Mouse (Mus musculus) CH12.LX (cell line): Measurements from ENCODE around the gene Alpk1. TPM values are rescaled to one million over a fixed set of nuclear protein-coding genes. Genes with fewer than 3 reads are reported as not detected.

ENCODE experiments used
- DNase-seq: peaks from one replicate; pipeline ENCODE4 v3.0.0-alpha.2; 2013; ENCODE audit errors: extremely low read depth
- H3K27ac ChIP-seq: 2 replicates; pipeline ENCODE4 v1.5.1; 2012; ENCODE audit warnings: low read depth, mild to moderate bottlenecking, control low read depth, moderate library complexity; ENCODE audit not compliant: insufficient read depth
- H3K27me3 ChIP-seq: replicated peaks from 2 replicates; pipeline ENCODE3; 2012; ENCODE audit warnings: inconsistent platforms
- H3K36me3 ChIP-seq, 2 experiments: replicated peaks in 1 of 2; 2 replicates each; pipeline versions ENCODE3 to v1.6.1; 2012; ENCODE audit warnings: inconsistent platforms in 1 of 2, low read length in 1 of 2, mild to moderate bottlenecking in 1 of 2, mixed read lengths in 1 of 2, moderate library complexity in 1 of 2; ENCODE audit not compliant: control insufficient read depth in 1 of 2, insufficient read depth in 1 of 2
- H3K4me1 ChIP-seq, 2 experiments: 2 replicates each; pipeline ENCODE4 v1.6.1; 2012; ENCODE audit warnings: inconsistent platforms in 1 of 2, moderate library complexity in 1 of 2; ENCODE audit not compliant: insufficient read depth in 2 of 2, control insufficient read depth in 1 of 2
- H3K4me2 ChIP-seq: 2 replicates; pipeline ENCODE4 v1.6.1; 2012; ENCODE audit warnings: low read depth, mild to moderate bottlenecking, control low read depth; ENCODE audit not compliant: poor library complexity, insufficient read depth, severe bottlenecking
- H3K4me3 ChIP-seq, 3 experiments: fragments of 150-350 bp in 1 of 3; sonication (generic) in 1 of 3; replicated peaks in 1 of 3; 2 replicates each; pipeline versions ENCODE3 to v1.5.1; 2011 to 2012; ENCODE audit warnings: low read depth in 2 of 3, low read length in 2 of 3, mild to moderate bottlenecking in 2 of 3, moderate library complexity in 2 of 3, control low read depth in 1 of 3, improper control_type of control experiment in 1 of 3, inconsistent platforms in 1 of 3, mixed read lengths in 1 of 3; ENCODE audit not compliant: poor library complexity in 1 of 3
- H3K79me2 ChIP-seq: replicated peaks from 2 replicates; pipeline ENCODE4 v1.6.1; 2012; ENCODE audit warnings: mild to moderate bottlenecking, moderate library complexity; ENCODE audit not compliant: control insufficient read depth, poor library complexity, insufficient read depth, severe bottlenecking; ENCODE audit errors: extremely low read depth
- H3K9ac ChIP-seq: 2 replicates; pipeline ENCODE4 v1.6.1; 2012; ENCODE audit warnings: low read depth, mild to moderate bottlenecking, control low read depth, moderate library complexity; ENCODE audit not compliant: insufficient read depth
- H3K9me3 ChIP-seq: replicated peaks from 2 replicates; pipeline ENCODE3; 2012; ENCODE audit warnings: low read length, inconsistent platforms, mixed read lengths
- BHLHE40 ChIP-seq: IDR thresholded peaks from 2 replicates; pipeline ENCODE4 v1.6.1; 2011; ENCODE audit warnings: mild to moderate bottlenecking, low read depth, low read length, improper control_type of control experiment
- CHD1 ChIP-seq: IDR thresholded peaks from 2 replicates; pipeline ENCODE4 v1.6.1; 2012; ENCODE audit warnings: low read depth, low read length, improper control_type of control experiment, inconsistent platforms
- CHD2 ChIP-seq: IDR thresholded peaks from 2 replicates; pipeline ENCODE4 v1.6.1; 2011; ENCODE audit warnings: low read length, improper control_type of control experiment
- CTCF ChIP-seq, 2 experiments: IDR thresholded peaks in 1 of 2; conservative IDR thresholded peaks in 1 of 2; 2 replicates each; pipeline ENCODE4 v1.5.1; 2011 to 2012; ENCODE audit warnings: low read depth in 2 of 2, low read length in 2 of 2, improper control_type of control experiment in 1 of 2, inconsistent platforms in 1 of 2, mild to moderate bottlenecking in 1 of 2, moderate library complexity in 1 of 2
- E2F4 ChIP-seq: IDR thresholded peaks from 2 replicates; pipeline ENCODE4 v1.6.1; 2011; ENCODE audit warnings: low read depth, low read length, improper control_type of control experiment; ENCODE audit not compliant: insufficient replicate concordance
- ELF1 ChIP-seq: IDR thresholded peaks from 2 replicates; pipeline ENCODE4 v1.6.1; 2014; ENCODE audit warnings: low read depth, mild to moderate bottlenecking, inconsistent platforms, low read length, improper control_type of control experiment
- EP300 ChIP-seq: IDR thresholded peaks from 2 replicates; pipeline ENCODE4 v1.6.1; 2011; ENCODE audit warnings: low read length, improper control_type of control experiment
- IRF4 ChIP-seq: IDR thresholded peaks from 2 replicates; pipeline ENCODE4 v1.6.1; 2014; ENCODE audit warnings: low read depth, mild to moderate bottlenecking, inconsistent platforms, low read length, improper control_type of control experiment
- JUN ChIP-seq: IDR thresholded peaks from 2 replicates; pipeline ENCODE4 v1.6.1; 2011; ENCODE audit warnings: low read depth, mild to moderate bottlenecking, low read length, improper control_type of control experiment, moderate library complexity; ENCODE audit not compliant: insufficient read depth
- MAX ChIP-seq: IDR thresholded peaks from 2 replicates; pipeline ENCODE4 v1.6.1; 2011; ENCODE audit warnings: low read length, improper control_type of control experiment
- MEF2A ChIP-seq: IDR thresholded peaks from 2 replicates; pipeline ENCODE4 v1.6.1; 2014; ENCODE audit warnings: low read depth, mild to moderate bottlenecking, inconsistent platforms, low read length, improper control_type of control experiment, borderline replicate concordance
- MXI1 ChIP-seq: IDR thresholded peaks from 2 replicates; pipeline ENCODE4 v1.6.1; 2011; ENCODE audit warnings: mild to moderate bottlenecking, low read depth, low read length, improper control_type of control experiment
- MYC ChIP-seq: IDR thresholded peaks from 2 replicates; pipeline ENCODE4 v1.6.1; 2011; ENCODE audit warnings: low read depth, mild to moderate bottlenecking, improper control_type of control experiment, low read length
- NELFE ChIP-seq: IDR thresholded peaks from 2 replicates; pipeline ENCODE4 v1.6.1; 2011; ENCODE audit warnings: low read depth, low read length, improper control_type of control experiment
- POLR2AphosphoS2 ChIP-seq: IDR thresholded peaks from 2 replicates; pipeline ENCODE4 v1.6.1; 2011; ENCODE audit warnings: low read depth, low read length, improper control_type of control experiment
- RAD21 ChIP-seq: IDR thresholded peaks from 2 replicates; pipeline ENCODE4 v1.6.1; 2011; ENCODE audit warnings: low read depth, mild to moderate bottlenecking, low read length, improper control_type of control experiment, moderate library complexity
- RCOR1 ChIP-seq: conservative IDR thresholded peaks from 2 replicates; pipeline ENCODE4 v1.6.1; 2012; ENCODE audit warnings: low read depth, mild to moderate bottlenecking, inconsistent platforms, low read length, improper control_type of control experiment
- SIN3A ChIP-seq: IDR thresholded peaks from 2 replicates; pipeline ENCODE4 v1.6.1; 2012; ENCODE audit warnings: low read length, improper control_type of control experiment, inconsistent platforms
- SMC3 ChIP-seq: IDR thresholded peaks from 2 replicates; pipeline ENCODE4 v1.6.1; 2011; ENCODE audit warnings: low read depth, low read length, improper control_type of control experiment
- TBP ChIP-seq: conservative IDR thresholded peaks from 2 replicates; pipeline ENCODE4 v1.6.1; 2011; ENCODE audit warnings: low read depth, low read length, improper control_type of control experiment
- TCF12 ChIP-seq: IDR thresholded peaks from 2 replicates; pipeline ENCODE4 v1.6.1; 2014; ENCODE audit warnings: low read depth, mild to moderate bottlenecking, inconsistent platforms, low read length, improper control_type of control experiment
- UBTF ChIP-seq: IDR thresholded peaks from 2 replicates; pipeline ENCODE4 v1.6.1; 2012; ENCODE audit warnings: low read depth, mild to moderate bottlenecking, inconsistent platforms, low read length, improper control_type of control experiment, moderate library complexity
- USF1 ChIP-seq: IDR thresholded peaks from 2 replicates; pipeline ENCODE4 v1.6.1; 2014; ENCODE audit warnings: low read depth, mild to moderate bottlenecking, inconsistent platforms, low read length, improper control_type of control experiment
- ZC3H11A ChIP-seq: IDR thresholded peaks from 2 replicates; pipeline ENCODE4 v1.6.1; 2012; ENCODE audit warnings: low read depth, mild to moderate bottlenecking, inconsistent platforms, low read length, improper control_type of control experiment
- ZMIZ1 ChIP-seq: IDR thresholded peaks from 2 replicates; pipeline ENCODE4 v1.6.1; 2012; ENCODE audit warnings: low read depth, mild to moderate bottlenecking, inconsistent platforms, low read length, improper control_type of control experiment
- ZNF384 ChIP-seq: IDR thresholded peaks from 2 replicates; pipeline ENCODE4 v1.6.1; 2012; ENCODE audit warnings: low read depth, low read length, improper control_type of control experiment, inconsistent platforms
- dilution Hi-C: fragments of 300-500 bp; cut with MboI; formaldehyde crosslinking; loops from 2 replicates; pipeline ENCODE4 v1.14.3; 2020; ENCODE audit warnings: low sequenced_read_pairs; ENCODE audit not compliant: extremely low pct_unique_long_range_greater_than_20kb, extremely low pct_ligation_motif_present
- in situ Hi-C: fragments of 300-500 bp; cut with MboI; formaldehyde crosslinking; loops from 3 replicates; pipeline ENCODE4 v1.14.3; 2019; ENCODE audit warnings: low sequenced_read_pairs, low pct_ligation_motif_present, low pct_unique_long_range_greater_than_20kb, mixed read lengths
- polyA plus RNA-seq: library from polyadenylated mRNA; unstranded; fragments of >175 nt; gene quantifications from 2 replicates; pipeline ENCODE4 v1.2.1, GENCODE M21; 2012; ENCODE audit warnings: low read depth; ENCODE audit not compliant: insufficient read length
- total RNA-seq, 2 experiments: library from RNA; depleted of rRNA; stranded (reverse); fragments of 300-350 nt in 1 of 2; fragments of >200 nt in 1 of 2; gene quantifications; 2 replicates each; pipeline ENCODE4 v1.2.3; 2012 to 2014

The Alpk1 gene
- total and polyA plus RNA-seq, 3 experiments, result 1.4 to 1.8 (median 1.5) TPM

DNA sequence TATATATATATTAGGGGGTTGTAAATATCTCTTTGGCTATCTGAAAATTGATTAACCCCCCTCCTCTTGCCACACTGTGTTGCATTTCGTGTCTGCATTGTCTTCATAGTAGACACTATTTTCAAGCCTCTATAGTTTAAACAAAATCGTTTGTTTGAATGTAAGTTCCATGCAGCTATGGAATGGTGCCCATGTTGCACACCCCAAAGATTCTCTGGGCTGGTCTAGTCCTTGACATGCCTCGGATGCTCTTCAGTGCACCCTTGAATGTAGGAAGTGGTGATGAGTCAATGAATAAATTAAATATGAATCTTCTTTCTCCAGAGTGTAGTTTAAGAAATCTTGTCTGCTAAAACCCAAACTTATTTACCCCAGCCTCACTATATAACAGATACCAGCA is 153.8 kb downstream of the Alpk1 start:
- in situ Hi-C loops (loop anchor here (25.0 kb wide), 1 partner anchor 111 kb away; no protein-coding TSS in a partner anchor), dilution Hi-C loops (no loop called here)
- no peak overlapping the region for H3K27ac ChIP-seq
- H3K79me2 ChIP-seq, result no peaks in the 10 kb centered on the region
- H3K4me1 ChIP-seq, result no peaks in the 10 kb centered on the region
- H3K4me2 ChIP-seq, result no peak overlapping the region
- TF ChIP-seq RCOR1 (no peak), E2F4 (no peak), JUN (no peak)
- H3K36me3 ChIP-seq, result no peaks in the 10 kb centered on the region
- DNase-seq, result no peak
- H3K4me3 ChIP-seq, result no peak overlapping the region
- no peak overlapping the region for H3K9ac ChIP-seq
- no peaks in the 10 kb centered on the region for H3K27me3 ChIP-seq
- no peaks in the 10 kb centered on the region for H3K9me3 ChIP-seq

DNA sequence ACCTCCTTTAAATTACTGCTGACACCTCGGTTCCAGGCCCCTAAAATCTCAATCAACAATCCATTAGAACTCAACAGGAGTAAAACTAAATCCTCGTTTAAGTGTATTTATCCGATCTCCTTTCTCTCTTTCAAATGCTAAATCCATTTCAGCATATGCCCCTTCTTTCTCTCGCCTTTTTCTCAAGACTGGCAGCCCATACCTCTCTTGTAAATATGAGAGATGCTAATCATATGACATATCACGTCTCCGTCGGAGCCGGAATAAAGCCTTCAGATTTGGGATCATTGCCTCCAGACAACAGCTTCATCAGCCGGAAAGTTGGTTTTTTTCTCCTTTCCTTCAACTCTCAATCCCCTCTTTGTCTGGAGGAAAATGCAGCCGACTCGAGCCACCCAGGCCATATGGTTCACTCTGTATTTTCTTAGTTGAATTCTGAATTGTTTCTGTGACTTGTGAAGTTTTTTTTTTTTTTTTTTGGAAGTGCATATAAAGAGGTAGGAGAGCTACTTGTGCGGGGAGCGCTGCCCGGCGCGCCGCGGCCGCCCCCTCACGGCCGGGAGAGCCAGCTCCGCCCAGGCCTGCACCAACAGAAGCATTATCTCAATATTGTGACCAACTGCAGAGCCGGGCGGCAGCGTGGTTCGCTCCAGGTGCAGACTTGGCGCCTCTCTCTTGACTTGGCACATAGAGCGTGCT is 154.5 kb downstream of the Alpk1 start:
- peak overlapping the region; percentile 29 for H3K4me2 ChIP-seq
- peak; percentile 27; the same call in 1 of the 2 replicates for TF ChIP-seq ZNF384
- TF ChIP-seq MXI1, result no peak
- no peak for TF ChIP-seq NELFE
- no peak for DNase-seq
- no peaks in the 10 kb centered on the region for H3K4me1 ChIP-seq
- in situ Hi-C loops, result loop anchor here (25.0 kb wide), 1 partner anchor 111 kb away; no protein-coding TSS in a partner anchor
- no peak overlapping the region for H3K4me3 ChIP-seq
- H3K9me3 ChIP-seq, result no peaks in the 10 kb centered on the region
- dilution Hi-C loops, result no loop called here
- H3K9ac ChIP-seq, result no peak overlapping the region
- H3K27ac ChIP-seq, result no peak overlapping the region
- H3K27me3 ChIP-seq, result no peaks in the 10 kb centered on the region
- no peaks in the 10 kb centered on the region for H3K36me3 ChIP-seq
- no peaks in the 10 kb centered on the region for H3K79me2 ChIP-seq

DNA sequence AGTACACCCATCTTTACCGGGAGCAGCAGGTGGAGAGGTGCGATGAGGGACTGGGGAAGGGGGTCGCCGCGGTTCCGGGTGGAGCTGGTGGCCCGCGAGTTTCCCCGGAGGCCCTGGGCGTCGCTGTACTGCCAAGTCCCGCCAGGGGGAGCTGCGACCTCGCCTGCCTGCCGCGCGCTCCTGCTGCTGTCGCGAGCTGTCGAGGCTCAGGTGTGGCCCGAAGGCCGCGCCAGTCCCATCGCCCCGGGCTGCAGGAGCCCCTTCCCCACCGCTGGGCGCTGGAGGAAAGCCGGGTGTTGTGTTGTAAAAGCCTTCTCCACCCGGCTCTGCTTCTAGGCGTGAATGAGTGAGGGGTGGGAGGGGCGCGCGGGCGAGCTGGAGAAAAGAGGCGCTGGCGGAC is 155.0 kb downstream of the Alpk1 start:
- no peaks in the 10 kb centered on the region for H3K79me2 ChIP-seq
- H3K9ac ChIP-seq, result no peak overlapping the region
- in situ Hi-C loops, result loop anchor here (25.0 kb wide), 1 partner anchor 112 kb away; no protein-coding TSS in a partner anchor
- no peaks in the 10 kb centered on the region for H3K9me3 ChIP-seq
- no peaks in the 10 kb centered on the region for H3K4me1 ChIP-seq
- H3K4me2 ChIP-seq, result peak overlapping the region; percentile 29; the same call in 1 of the 2 replicates
- DNase-seq, result peak; percentile 45
- no peaks in the 10 kb centered on the region for H3K36me3 ChIP-seq
- H3K27me3 ChIP-seq, result no peaks in the 10 kb centered on the region
- H3K27ac ChIP-seq, result no peak overlapping the region
- no peak overlapping the region for H3K4me3 ChIP-seq
- dilution Hi-C loops, result no loop called here
- TF ChIP-seq CHD2 (no peak), CTCF (conservative IDR thresholded peaks at IDR 0.05 in 1 of 2, IDR thresholded peaks at IDR 0.05 in 1 of 2; ENCODE audit: low read depth in 2 of 2, low read length in 2 of 2) (peak; percentile 27 to 88; a peak in 2 of 4 replicates), IRF4 (no peak), SMC3 (peak; percentile 86), SIN3A (no peak), TBP (no peak), RAD21 (peak; percentile 73), ZC3H11A (peak; percentile 26), MYC (no peak), ELF1 (peak; percentile 68), ZMIZ1 (no peak), POLR2AphosphoS2 (no peak), BHLHE40 (no peak), UBTF (peak; percentile 49; the same call in 1 of the 2 replicates), MAX (peak; percentile 58; the same call in 1 of the 2 replicates), MEF2A (no peak), EP300 (no peak), CHD1 (no peak), TCF12 (0 out of 2 replicates have a peak, but pooled peaks have one; percentile 26), USF1 (no peak)
